17 mouse cellular contexts compared by ENCODE assay signal in the genomic region with DNA sequence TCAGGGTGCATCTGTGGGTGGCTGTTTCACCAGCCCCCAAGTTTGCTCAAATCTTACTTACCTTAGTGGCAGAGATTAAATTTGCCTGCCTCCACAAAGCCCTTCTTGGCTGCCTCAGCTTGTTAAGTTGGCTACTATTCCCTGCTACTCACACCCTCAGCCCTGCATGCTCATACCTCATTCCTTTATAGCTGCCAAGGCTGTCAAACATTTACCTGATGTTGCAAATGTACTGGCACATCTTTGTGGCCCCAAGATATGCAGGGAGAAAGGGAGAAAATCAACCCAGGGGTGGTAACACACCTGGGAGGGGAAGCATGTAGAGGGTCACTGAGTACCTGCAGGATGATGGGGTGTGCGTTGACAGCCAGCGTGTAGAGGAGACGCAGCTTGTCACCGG.
DNase-seq lines count a peak whose midpoint lies in the region.
"Had no signal": no experiment of that assay in that cellular context is flagged by ENCODE, and none has a peak within 500 bp of the region (broad histone marks: within the 10 kb centered on the region; RNA-seq: fewer than 3 reads in every experiment).

No protein-coding gene starts in this region.

- DNase-seq in kidney, adult 18-20 months = peak; percentile 13
- DNase-seq in kidney, postnatal 14 days = no peak
- DNase-seq in kidney, adult 9 months = peak; percentile 48
- DNase-seq in kidney, postnatal 4 days = no peak
- DNase-seq in brain, adult 2 months (ENCODE audit: low read depth, low spot score) = peak; percentile 45
- peak; percentile 26 for DNase-seq in fat pad, adult 2 months (ENCODE audit: extremely low read depth, low read depth, low spot score)
- DNase-seq: adrenal gland, adult 2 months; adrenal gland, postnatal 14 days; cerebellum, adult 11-12 months; cerebellum, adult 8-10 months; cerebellum, postnatal 10 days; cerebellum, postnatal 36 days; embryo, embryonic 11 days; gastrocnemius, postnatal 25 days; heart, adult 18-20 months; heart, postnatal 10 days; heart, postnatal 36 days had no signal

Comparison
In these comparisons a context has a peak if more than half of its experiments do, and no peak if none do; other contexts are left out.
1. DNase-seq: peak in kidney, adult 18-20 months (single experiment), kidney, adult 9 months (single experiment), brain, adult 2 months (single experiment) and fat pad, adult 2 months (single experiment); none in kidney, postnatal 14 days (single experiment) and kidney, postnatal 4 days (0 of 2).